ENCODE assay signal across 16 mouse cellular contexts in genomic region chr1:54678037-54678436, GRCm38 (mm10).
A peak's percentile ranks its signal among the peaks of the same experiment; 100 is the strongest.
DNase-seq lines count a peak whose midpoint lies in the region.
"Had no signal": no experiment of that assay in that cellular context is flagged by ENCODE, and none has a peak within 500 bp of the region (broad histone marks: within the 10 kb centered on the region; RNA-seq: fewer than 3 reads in every experiment).

No protein-coding gene starts in this region.

- DNase-seq in kidney, adult 11 months: peak; percentile 30
- DNase-seq in kidney, postnatal 10 days: no peak
- peak; percentile 51 for DNase-seq in kidney, adult 9 months
- no peak for DNase-seq in kidney, postnatal 4 days
- peak; percentile 5 for DNase-seq in retina, postnatal 1 day
- no peak for DNase-seq in retina, embryonic 14.5 days (ENCODE audit: low spot score)
- DNase-seq: adrenal gland, adult 2 months; adrenal gland, postnatal 10 days; adrenal gland, postnatal 25 days; cerebellum, adult 11 months; cerebellum, adult 18-20 months; cerebellum, adult 8-10 months; cerebellum, adult 9-11 months; cerebellum, postnatal 14 days; cerebellum, postnatal 36 days; embryo, embryonic 11 days had no signal

Comparison
In these comparisons a context has a peak if more than half of its experiments do, and no peak if none do; other contexts are left out.
1. DNase-seq: peak in kidney, adult 11 months (single experiment), kidney, adult 9 months (single experiment) and retina, postnatal 1 day (single experiment); none in kidney, postnatal 10 days (single experiment), kidney, postnatal 4 days (0 of 2) and retina, embryonic 14.5 days (single experiment).